Mouse (Mus musculus) intestine, embryonic 16.5 days (tissue): ENCODE data around the gene Qser1. TPM values are rescaled to one million over a fixed set of nuclear protein-coding genes. Genes with fewer than 3 reads are reported as not detected.

Source experiments
- polyA plus RNA-seq: library from polyadenylated mRNA; unstranded; fragments of >200 nt; fragmentation: Nextera tagmentation; extraction: Ambion mirVana; gene quantifications from 2 replicates; pipeline ENCODE4 v1.2.1, GENCODE M21; 2015

The Qser1 gene
- polyA plus RNA-seq, 1 experiment from 2014 or later, result 4.5 TPM

Other genes starting within 250 kb of the Qser1 start
- gene Cstf3, start 226.2 kb downstream of the Qser1 start, polyA plus RNA-seq, result 43.4 and 49.1 TPM in 2 replicates
- 21.8 and 24.5 TPM in 2 replicates for gene Tcp11l1, start 104.6 kb downstream of the Qser1 start, polyA plus RNA-seq
- not detected in 2 replicates for gene Pin1rt1, start 100.4 kb downstream of the Qser1 start, polyA plus RNA-seq
- 44.7 and 46.7 TPM in 2 replicates for gene Depdc7, start 73.9 kb downstream of the Qser1 start, polyA plus RNA-seq
- 1.8 and 2.2 TPM in 2 replicates for gene Prrg4, start 33.1 kb upstream of the Qser1 start, polyA plus RNA-seq
- gene Ccdc73, start 51.0 kb upstream of the Qser1 start, polyA plus RNA-seq, result 4.4 and 6.0 TPM in 2 replicates
- gene Eif3m, start 200.3 kb upstream of the Qser1 start, polyA plus RNA-seq, result 199 and 227 TPM in 2 replicates